Mouse (Mus musculus) effector memory CD4-positive, alpha-beta T cell, adult 5 months (primary cell): Measurements from ENCODE around the gene Gm13083. TPM values are rescaled to one million over a fixed set of nuclear protein-coding genes. Genes with fewer than 3 reads are reported as not detected.

ENCODE experiments used
- polyA plus RNA-seq: library from polyadenylated mRNA; unstranded; fragments of 100-300 nt; shearing (Covaris generic); gene quantifications from one replicate; pipeline ENCODE4 v1.2.1, GENCODE M21; 2017

The Gm13083 gene
- not detected for polyA plus RNA-seq

DNA sequence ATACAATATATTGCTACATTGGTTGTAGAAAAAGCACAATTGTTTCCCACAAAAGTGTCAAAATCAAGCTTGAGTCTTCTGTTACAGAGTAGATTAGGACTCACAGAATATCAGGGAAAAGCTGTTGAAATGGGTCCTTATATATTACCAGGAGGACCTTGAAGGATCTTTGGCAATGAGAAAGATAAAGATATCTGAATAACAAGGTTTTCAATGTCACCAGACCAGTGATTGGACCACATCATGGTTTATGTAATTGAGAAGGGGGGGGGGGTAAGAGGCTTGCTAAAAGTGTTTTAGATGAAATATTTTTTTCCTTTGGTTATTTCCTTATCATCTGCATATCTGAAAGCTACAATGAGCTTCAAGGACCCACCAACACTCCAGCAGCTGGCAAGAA lies at the start of gene Gm13083:
Gene Gm13083, plus strand, starts transcription at position 301 of the 400 bp plus-strand sequence.

GRCm38 (mm10) chr4:143657146-143657545 lies 42.3 kb downstream of the Gm13083 start, which contains the start of gene Gm13088:
Gene Gm13088, minus strand, starts transcription at chr4:143657246.

Other genes with a start within 250 kb of the Gm13083 start
- gene Pramel1, start 220.6 kb upstream of the Gm13083 start, polyA plus RNA-seq: not detected
- gene Pramef8, start 202.6 kb upstream of the Gm13083 start, polyA plus RNA-seq: 39.9 TPM
- not detected for gene Oog4, start 164.7 kb upstream of the Gm13083 start, polyA plus RNA-seq
- gene Gm13043, start 103.7 kb upstream of the Gm13083 start, polyA plus RNA-seq: not detected
- gene Gm13040, start 79.0 kb upstream of the Gm13083 start, polyA plus RNA-seq: not detected
- 0.17 TPM for gene BC080695, start 63.3 kb upstream of the Gm13083 start, polyA plus RNA-seq
- not detected for gene Gm13057, start 63.3 kb upstream of the Gm13083 start, polyA plus RNA-seq
- not detected for gene Gm13088, start 42.2 kb downstream of the Gm13083 start, polyA plus RNA-seq
- not detected for gene Gm13089, start 87.7 kb downstream of the Gm13083 start, polyA plus RNA-seq
- not detected for gene Gm13078, start 104.5 kb downstream of the Gm13083 start, polyA plus RNA-seq
- gene Gm13023, start 174.3 kb downstream of the Gm13083 start, polyA plus RNA-seq: not detected
- not detected for gene Gm13084, start 201.1 kb downstream of the Gm13083 start, polyA plus RNA-seq
- gene Gm13103, start 231.5 kb downstream of the Gm13083 start, polyA plus RNA-seq: not detected